Mouse (Mus musculus): ENCODE results near the gene Mt3.

Gene Mt3

GRCm38 (mm10) chr8:94184357-94184843, 32.0 kb downstream of the Mt3 start:
- DNase-seq (ENCODE audit: low read depth, low spot score) = peak; percentile 69

- DNase-seq (ENCODE audit: low read depth, low spot score) = peak; percentile 53
These were observed 33.4 kb downstream of the Mt3 start for GRCm38 (mm10) chr8:94185791-94186190.

GRCm38 (mm10) chr8:94186542-94186941, 34.1 kb downstream of the Mt3 start:
- DNase-seq (ENCODE audit: low read depth, low spot score) = peak; percentile 96

DNA sequence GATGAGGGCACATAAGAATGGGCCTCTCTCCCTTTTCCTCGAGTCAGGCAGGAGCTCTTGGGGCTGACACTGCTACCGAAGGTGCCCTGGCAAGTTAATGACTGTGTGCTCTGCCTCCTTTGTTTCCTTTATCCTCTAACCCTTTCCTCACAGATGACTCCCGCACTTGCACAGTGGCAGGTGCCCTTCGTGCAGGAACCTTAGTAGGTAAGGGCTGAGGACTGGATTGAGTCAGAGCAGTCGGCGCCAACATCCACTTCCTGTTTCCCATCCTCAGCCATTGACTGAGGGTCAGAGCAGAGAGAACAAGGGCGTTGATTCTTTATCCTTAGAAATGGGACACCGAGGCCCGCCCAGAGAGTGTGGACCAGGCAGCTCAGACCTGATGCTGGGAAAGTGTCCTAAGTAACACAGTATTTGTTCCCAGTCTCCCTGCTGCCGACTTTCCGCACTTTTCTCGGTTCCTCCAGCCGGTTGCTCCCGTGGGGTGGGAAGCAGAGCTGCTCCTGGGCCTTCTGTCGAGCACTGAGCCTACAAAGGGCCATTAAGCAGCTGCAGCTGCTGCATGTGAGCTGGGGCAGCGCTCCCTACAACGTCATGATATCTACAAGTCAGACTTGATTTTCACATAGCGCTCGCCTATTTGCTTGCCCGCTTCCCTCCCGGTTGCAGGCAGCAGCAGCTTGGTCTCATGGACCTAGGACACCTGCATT, 35.0 kb downstream of the Mt3 start:
- peak; percentile 64 for DNase-seq (ENCODE audit: low read depth, low spot score)

DNA sequence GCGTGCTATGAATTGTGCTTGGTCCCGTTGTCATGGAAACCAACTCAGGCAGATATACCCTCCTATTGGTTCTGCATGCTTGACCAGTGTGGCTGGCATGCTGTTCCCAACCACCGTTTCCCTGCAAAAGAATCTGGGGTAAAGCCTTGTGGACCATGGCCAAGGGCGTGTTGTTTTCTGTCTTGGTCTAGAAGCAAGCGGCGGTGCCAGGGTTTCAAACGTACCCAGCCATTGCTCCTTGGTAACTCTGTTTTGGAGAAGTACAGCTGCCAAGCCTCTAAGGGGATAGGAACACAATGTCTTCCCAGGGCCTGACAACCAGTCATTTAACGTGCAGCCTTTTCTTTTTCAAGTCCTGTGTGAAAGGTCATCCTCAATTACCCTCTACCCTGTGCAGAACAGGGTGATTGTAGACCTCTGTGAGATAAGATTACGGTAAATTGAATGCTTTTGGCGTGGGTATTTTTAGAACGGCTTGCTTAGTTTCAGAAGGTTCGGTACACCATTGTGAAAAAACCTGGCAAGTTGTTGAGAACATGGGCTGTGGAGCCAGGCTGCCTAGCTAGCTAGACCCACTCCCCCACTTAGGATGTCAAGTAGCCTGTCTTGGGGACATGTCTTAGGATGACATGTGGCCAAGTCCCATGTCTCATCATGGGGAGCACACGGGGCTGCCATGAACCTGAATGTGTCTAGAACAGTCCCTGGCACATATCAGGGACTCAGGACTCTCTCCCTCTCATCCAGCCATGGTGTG, 37.0 kb downstream of the Mt3 start:
- no peak for DNase-seq (ENCODE audit: low read depth, low spot score)

DNA sequence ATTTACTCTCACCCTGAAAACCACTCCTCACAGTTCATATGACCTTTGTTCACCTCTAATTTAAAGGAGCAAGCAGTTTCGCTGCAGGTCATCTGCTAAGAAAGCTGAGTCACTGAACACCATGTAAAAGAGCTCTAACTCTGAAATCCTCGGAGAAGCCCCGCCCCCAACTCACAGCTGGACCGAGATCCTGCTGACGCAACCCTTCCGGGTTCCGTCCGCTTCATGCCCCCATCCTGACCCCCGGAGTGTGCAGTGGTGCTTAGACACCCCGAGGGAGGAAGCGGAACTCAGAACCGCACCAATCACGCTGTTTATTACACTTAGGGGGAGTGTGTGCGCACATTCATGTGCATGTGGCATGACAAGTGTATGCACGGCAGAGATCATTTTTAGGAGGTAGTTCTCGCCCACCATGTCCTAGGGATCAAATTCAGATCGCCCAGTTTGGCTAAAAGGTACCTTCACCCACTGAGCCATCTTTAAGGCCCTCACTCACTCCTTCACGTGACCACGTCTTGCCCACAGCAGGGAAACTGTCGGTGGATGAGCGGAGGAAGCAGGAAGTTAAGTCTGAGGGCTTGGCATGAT, 38.8 kb downstream of the Mt3 start:
- DNase-seq (ENCODE audit: low read depth, low spot score) = peak; percentile 91

DNA sequence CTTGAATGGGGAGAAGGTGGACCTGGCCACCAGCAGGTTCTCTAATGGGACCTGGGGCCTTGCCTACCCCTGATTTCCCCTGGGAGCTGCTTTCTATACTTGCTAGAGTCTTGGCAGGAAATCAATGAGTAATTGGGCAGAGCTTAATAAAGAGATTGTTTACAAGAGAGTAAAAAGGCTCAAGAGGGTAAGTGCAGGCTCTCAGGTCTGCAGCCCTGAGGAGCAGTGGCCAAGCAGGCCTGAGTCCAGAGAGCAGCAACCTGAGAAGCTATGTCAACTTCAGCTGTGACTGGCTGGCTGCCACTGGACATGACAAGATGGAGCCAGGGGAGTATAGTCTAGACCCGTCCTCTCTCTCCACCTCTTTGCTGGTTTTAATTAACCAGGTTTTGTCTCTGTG, 40.5 kb downstream of the Mt3 start:
- DNase-seq (ENCODE audit: low read depth, low spot score) = no peak

- DNase-seq (ENCODE audit: low read depth, low spot score) = no peak
These were observed 42.3 kb downstream of the Mt3 start for GRCm38 (mm10) chr8:94194591-94195223.

GRCm38 (mm10) chr8:94199202-94199869, 46.9 kb downstream of the Mt3 start:
- peak; percentile 83 for DNase-seq (ENCODE audit: low read depth, low spot score)

Measured in ZHBTc4 (cell line).